Comparison of ENCODE assay signal across 28 mouse cellular contexts in genomic region chrX:69891713-69892112, GRCm38 (mm10). TPM values are rescaled to one million over a fixed set of nuclear protein-coding genes. Genes with fewer than 3 reads are reported as not detected.
A peak's percentile ranks its signal among the peaks of the same experiment; 100 is the strongest.
DNase-seq lines count a peak whose midpoint lies in the region; ATAC-seq lines count a peak whose summit lies in the region.
"Had no signal": no experiment of that assay in that cellular context is flagged by ENCODE, and none has a peak within 500 bp of the region (broad histone marks: within the 10 kb centered on the region; RNA-seq: fewer than 3 reads in every experiment).

No protein-coding gene starts in this region.

- H3K36me3 ChIP-seq in hindbrain, embryonic 16.5 days (ENCODE audit: control insufficient read depth, insufficient read depth, low read length): no peaks in the 10 kb centered on the region
- H3K36me3 ChIP-seq in neural tube, embryonic 14.5 days (ENCODE audit: control insufficient read depth, insufficient read depth, low read length): no peaks in the 10 kb centered on the region
- H3K36me3 ChIP-seq: G1E; limb, embryonic 15.5 days; stomach, embryonic 15.5 days had no signal

- H3K4me1 ChIP-seq in hindbrain, embryonic 16.5 days (ENCODE audit: control insufficient read depth, insufficient read depth, low read depth, low read length): no peaks in the 10 kb centered on the region
- no peaks in the 10 kb centered on the region for H3K4me1 ChIP-seq in neural tube, embryonic 14.5 days (ENCODE audit: control insufficient read depth, insufficient read depth, low read length)
- H3K4me1 ChIP-seq: limb, embryonic 15.5 days; stomach, embryonic 15.5 days had no signal

- no peak overlapping the region for H3K9ac ChIP-seq in hindbrain, embryonic 16.5 days (ENCODE audit: low read depth, low read length)
- H3K9ac ChIP-seq in neural tube, embryonic 14.5 days (replicated peaks; ENCODE audit: low read depth, low read length): no peak overlapping the region
- H3K9ac ChIP-seq: limb, embryonic 15.5 days; stomach, embryonic 15.5 days had no signal

- H3K4me3 ChIP-seq in hindbrain, embryonic 16.5 days (ENCODE audit: low read length): no peak overlapping the region
- no peak overlapping the region for H3K4me3 ChIP-seq in neural tube, embryonic 14.5 days (ENCODE audit: low read depth, low read length)
- H3K4me3 ChIP-seq: limb, embryonic 15.5 days; stomach, embryonic 15.5 days had no signal

- DNase-seq in adrenal gland, postnatal 10 days: peak; percentile 1
- DNase-seq in adrenal gland, postnatal 36 days: no peak
- DNase-seq in kidney, postnatal 14 days: peak; percentile 0
- DNase-seq in kidney, adult 8-10 months: no peak
- no peak for DNase-seq in adipocyte (ENCODE audit: low spot score)
- no peak for DNase-seq in layer of hippocampus, adult 8-10 months (ENCODE audit: low spot score in 2 of 2)
- DNase-seq: adrenal gland, adult 2 months; cerebellum, adult 11-12 months; cerebellum, postnatal 36 days; gastrocnemius, postnatal 25 days; heart, postnatal 14 days; kidney, postnatal 10 days; layer of hippocampus, adult 9-11 months; lung, postnatal 14 days; thymus, adult 2 months had no signal

- no peak overlapping the region for H3K27ac ChIP-seq in hindbrain, embryonic 16.5 days (ENCODE audit: low read depth, low read length)
- no peak overlapping the region for H3K27ac ChIP-seq in neural tube, embryonic 14.5 days (ENCODE audit: low read depth, low read length)
- H3K27ac ChIP-seq: limb, embryonic 15.5 days; stomach, embryonic 15.5 days had no signal

- H3K4me2 ChIP-seq in hindbrain, embryonic 16.5 days (ENCODE audit: low read length): no peak overlapping the region
- H3K4me2 ChIP-seq in neural tube, embryonic 14.5 days (ENCODE audit: low read depth, low read length): no peak overlapping the region
- H3K4me2 ChIP-seq: heart, embryonic 11.5 days; limb, embryonic 15.5 days; stomach, embryonic 15.5 days had no signal

- H3K9me3 ChIP-seq in hindbrain, embryonic 16.5 days (ENCODE audit: control insufficient read depth, low read length): no peaks in the 10 kb centered on the region
- H3K9me3 ChIP-seq in neural tube, embryonic 14.5 days (ENCODE audit: control insufficient read depth, low read length): no peaks in the 10 kb centered on the region
- H3K9me3 ChIP-seq: G1E; limb, embryonic 15.5 days; stomach, embryonic 15.5 days had no signal

- 50% methylated on average over 3 of the region's 3 CpGs for WGBS in hindbrain, embryonic 16.5 days
- WGBS in neural tube, embryonic 14.5 days: 25% methylated on average over 3 of the region's 3 CpGs

- no peaks in the 10 kb centered on the region for H3K27me3 ChIP-seq in hindbrain, embryonic 16.5 days (replicated peaks; ENCODE audit: control insufficient read depth, insufficient read depth, low read length)
- no peaks in the 10 kb centered on the region for H3K27me3 ChIP-seq in neural tube, embryonic 14.5 days (ENCODE audit: control insufficient read depth, insufficient read depth, low read length)
- H3K27me3 ChIP-seq: limb, embryonic 15.5 days; stomach, embryonic 15.5 days had no signal

- ATAC-seq in hindbrain, embryonic 16.5 days: peak; percentile 45; the same call in 1 of the 2 replicates
- peak; percentile 83 for ATAC-seq in neural tube, embryonic 14.5 days (ENCODE audit: low read depth)
- ATAC-seq: CD4-positive, CD25-positive, alpha-beta regulatory T cell, adult 4 months; inflammation-experienced regulatory T-cells, adult 6 months had no signal

RNA-seq across cellular contexts. Expression of gene 1700020N15Rik, which starts 53.4 kb away (rescaled TPM):
- not detected for total RNA-seq in adrenal gland, postnatal 10 days (2021)
- total RNA-seq in adrenal gland, postnatal 36 days (2021): not detected
- polyA plus RNA-seq in hindbrain, embryonic 16.5 days (2015; fragmentation: Nextera tagmentation; extraction: Ambion mirVana): not detected in 2 replicates
- not detected in 2 replicates for polyA plus RNA-seq in neural tube, embryonic 14.5 days (2014; fragmentation: Nextera tagmentation; extraction: Ambion mirVana)
- not detected for total RNA-seq in layer of hippocampus, adult 8-10 months (2022)
- total RNA-seq: adrenal gland, adult 2 months; G1E; gastrocnemius, postnatal 25 days; heart, postnatal 14 days; megakaryocyte-erythroid progenitor cell, adult 5-6 weeks; monocyte, adult 5-6 weeks had no signal
- polyA plus RNA-seq: adrenal gland, adult 2 months; CD4-positive, CD25-positive, alpha-beta regulatory T cell, adult 4 months; embryonic facial prominence, embryonic 14.5 days; G1E; heart, embryonic 11.5 days; inflammation-experienced regulatory T-cells, adult 6 months; limb, embryonic 15.5 days; liver, embryonic 16.5 days; spleen, adult 2 months; stomach, embryonic 15.5 days; thymus, adult 2 months had no signal

Comparison
In these comparisons a context has a peak if more than half of its experiments do, and no peak if none do; other contexts are left out.
1. DNase-seq: peak in adrenal gland, postnatal 10 days (single experiment) and kidney, postnatal 14 days (single experiment); none in adrenal gland, postnatal 36 days (0 of 2), kidney, adult 8-10 months (0 of 2), adipocyte (single experiment) and layer of hippocampus, adult 8-10 months (0 of 2).